Comparison of ENCODE assay signal across 16 mouse cellular contexts in genomic region chr3:9892884-9893494, GRCm38 (mm10).
DNase-seq lines count a peak whose midpoint lies in the region; ATAC-seq lines count a peak whose summit lies in the region.
"Had no signal": no experiment of that assay in that cellular context is flagged by ENCODE, and none has a peak within 500 bp of the region (broad histone marks: within the 10 kb centered on the region; RNA-seq: fewer than 3 reads in every experiment).

No protein-coding gene starts in this region.

- no peaks in the 10 kb centered on the region for H3K9me3 ChIP-seq in forebrain, embryonic 15.5 days
- H3K9me3 ChIP-seq in forebrain, embryonic 12.5 days = no peaks in the 10 kb centered on the region
- H3K9me3 ChIP-seq: heart, embryonic 12.5 days; liver, embryonic 12.5 days had no signal

- H3K4me1 ChIP-seq in forebrain, embryonic 15.5 days = peaks cover 4% of the 10 kb centered on the region; the same call in 1 of the 2 replicates
- peaks cover 6% of the 10 kb centered on the region; the same call in 1 of the 2 replicates for H3K4me1 ChIP-seq in forebrain, embryonic 12.5 days
- H3K4me1 ChIP-seq: heart, embryonic 12.5 days; liver, embryonic 12.5 days had no signal

- no peak overlapping the region for H3K27ac ChIP-seq in forebrain, embryonic 15.5 days (replicated peaks)
- no peak overlapping the region for H3K27ac ChIP-seq in forebrain, embryonic 12.5 days
- H3K27ac ChIP-seq: liver, embryonic 12.5 days had no signal

- peak; percentile 15 to 79 for DNase-seq in left cerebral cortex, postnatal 25 days (ENCODE audit: low spot score in 2 of 2)
- no peak for DNase-seq in left cerebral cortex, postnatal 10 days (ENCODE audit: extremely low spot score in 1 of 2, low spot score in 2 of 2)
- DNase-seq in spleen, postnatal 36 days (ENCODE audit: low spot score in 2 of 2) = peak; percentile 59 to 69
- DNase-seq in spleen, postnatal 10 days (ENCODE audit: low spot score in 2 of 2) = no peak
- no peak for DNase-seq in adrenal gland, postnatal 36 days
- DNase-seq: cerebellum, adult 8-10 months; heart, postnatal 36 days; kidney, postnatal 10 days; thymus, postnatal 36 days had no signal

- H3K4me3 ChIP-seq in forebrain, embryonic 15.5 days = no peak overlapping the region
- H3K4me3 ChIP-seq in forebrain, embryonic 12.5 days (replicated peaks) = no peak overlapping the region
- H3K4me3 ChIP-seq: heart, embryonic 12.5 days; liver, embryonic 12.5 days; myocyte had no signal

- intact Hi-C loops in left cerebral cortex, postnatal 25 days (cut with DNase I) = no loop called here
- intact Hi-C loops in left cerebral cortex, postnatal 10 days (cut with DNase I) = no loop called here

- ATAC-seq in forebrain, embryonic 15.5 days (replicated peaks) = 0 out of 2 replicates have a peak, but pooled peaks have one; percentile 48
- no peak for ATAC-seq in forebrain, embryonic 12.5 days (ENCODE audit: low FRiP score)
- peak; percentile 65; the same call in 1 of the 2 replicates for ATAC-seq in neutrophil, adult 5-6 weeks (ENCODE audit: extremely low read depth, insufficient number of reproducible peaks, low FRiP score, poor library complexity, severe bottlenecking)
- ATAC-seq: intestine, postnatal 0 days; liver, embryonic 12.5 days had no signal

- WGBS in forebrain, embryonic 15.5 days = 21% methylated on average over 4 of the region's 4 CpGs
- WGBS in forebrain, embryonic 12.5 days = 32% methylated on average over 4 of the region's 4 CpGs

- H3K27me3 ChIP-seq in forebrain, embryonic 15.5 days = no peaks in the 10 kb centered on the region
- no peaks in the 10 kb centered on the region for H3K27me3 ChIP-seq in forebrain, embryonic 12.5 days
- H3K27me3 ChIP-seq: heart, embryonic 12.5 days; liver, embryonic 12.5 days had no signal

- no peak overlapping the region for H3K9ac ChIP-seq in forebrain, embryonic 15.5 days (replicated peaks)
- no peak overlapping the region for H3K9ac ChIP-seq in forebrain, embryonic 12.5 days
- H3K9ac ChIP-seq: heart, embryonic 12.5 days; liver, embryonic 12.5 days had no signal

- no peaks in the 10 kb centered on the region for H3K36me3 ChIP-seq in forebrain, embryonic 15.5 days
- no peaks in the 10 kb centered on the region for H3K36me3 ChIP-seq in forebrain, embryonic 12.5 days (replicated peaks)
- H3K36me3 ChIP-seq: heart, embryonic 12.5 days; liver, embryonic 12.5 days had no signal

- H3K4me2 ChIP-seq in forebrain, embryonic 15.5 days (replicated peaks) = no peak overlapping the region
- no peak overlapping the region for H3K4me2 ChIP-seq in forebrain, embryonic 12.5 days
- H3K4me2 ChIP-seq: heart, embryonic 12.5 days; liver, embryonic 12.5 days had no signal

Comparison
In these comparisons a context has a peak if more than half of its experiments do, and no peak if none do; other contexts are left out.
1. DNase-seq: peak in left cerebral cortex, postnatal 25 days (2 of 2) and spleen, postnatal 36 days (2 of 2); none in left cerebral cortex, postnatal 10 days (0 of 2), spleen, postnatal 10 days (0 of 2) and adrenal gland, postnatal 36 days (0 of 2).